Mouse (Mus musculus): ENCODE measurements at regions not wholly inside any gene's neighbourhood (a gene's known extent, or its start where the extent isn't known, plus 50 kb on each side); places are given as distances from the start of the nearest gene placed in this dataset.

GRCm38 (mm10) chr17:9879556-9880206, 210.2 kb upstream of the Pabpc6 start:
- TF ChIP-seq CTCF (IDR thresholded peaks at IDR 0.05; ENCODE audit: low read depth) (no peak), EP300 (IDR thresholded peaks at IDR 0.05; ENCODE audit: low read depth) (no peak)
